Mouse (Mus musculus): ENCODE results near the gene Reln.

Gene Reln

DNA sequence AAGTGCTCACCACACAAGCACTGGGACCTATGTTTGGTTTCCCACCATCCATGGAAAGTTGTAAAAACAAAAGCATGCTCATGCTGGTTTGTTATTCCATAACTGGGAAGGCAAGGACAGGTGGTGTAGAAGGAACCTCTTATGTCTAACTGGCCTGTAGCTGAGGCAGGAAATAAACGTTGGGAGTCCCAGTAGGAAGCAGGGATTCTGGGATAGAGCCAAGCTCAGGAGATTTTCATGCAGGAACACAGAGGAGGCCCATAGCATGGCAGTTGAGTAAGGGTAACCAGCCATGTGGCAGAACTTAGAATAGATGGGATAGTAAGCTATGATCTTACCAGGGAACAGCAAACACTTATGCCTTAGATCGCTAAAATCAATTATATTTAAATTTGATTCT is 120.6 kb downstream of the Reln start:
- no peak for DNase-seq (ENCODE audit: low spot score)

DNA sequence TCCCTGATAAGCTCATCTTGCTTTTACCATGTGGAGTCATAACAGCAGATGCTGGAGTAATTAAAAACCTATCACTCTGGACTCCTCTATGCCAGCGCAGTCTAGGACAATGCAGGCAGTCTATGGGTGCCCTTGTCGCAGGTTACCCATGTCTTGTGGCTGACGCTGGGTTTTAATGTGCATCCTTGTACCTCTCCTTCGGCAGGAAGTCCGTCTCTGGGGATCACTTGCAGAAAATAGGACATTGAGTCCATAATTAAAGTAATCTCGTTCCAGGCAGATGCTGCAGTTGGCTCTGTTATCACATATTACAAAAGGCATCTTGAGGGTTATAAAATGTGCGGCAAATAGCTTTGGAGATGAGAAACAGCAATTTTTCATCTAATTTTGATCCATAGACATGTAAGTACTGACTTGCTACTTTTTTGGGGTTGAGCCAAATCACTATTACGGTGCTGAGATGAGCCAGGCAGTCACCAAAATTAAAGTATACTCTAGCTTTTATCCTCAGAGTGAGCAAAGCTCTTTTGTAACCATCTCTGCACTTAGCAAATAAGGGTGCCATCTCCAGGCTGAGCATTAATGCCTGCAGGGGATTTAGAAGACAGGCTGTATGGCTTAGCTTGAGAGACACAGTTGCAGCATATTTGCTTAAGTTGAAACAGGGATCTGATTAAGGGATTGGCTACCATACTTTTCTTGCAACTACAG is 136.0 kb downstream of the Reln start:
- no peak for DNase-seq (ENCODE audit: low spot score)

- DNase-seq (ENCODE audit: low spot score) = no peak
These were observed 146.6 kb downstream of the Reln start for GRCm38 (mm10) chr5:22197926-22198325.

- DNase-seq (ENCODE audit: low spot score) = no peak
These were observed 147.6 kb downstream of the Reln start for GRCm38 (mm10) chr5:22196891-22197290.

GRCm38 (mm10) chr5:22196476-22196875 is 148.0 kb downstream of the Reln start:
- DNase-seq (ENCODE audit: low spot score) = no peak

- no peak for DNase-seq (ENCODE audit: low spot score)
These were observed 149.1 kb downstream of the Reln start for GRCm38 (mm10) chr5:22195352-22195941.

GRCm38 (mm10) chr5:22191784-22192183 is 152.7 kb downstream of the Reln start:
- DNase-seq (ENCODE audit: low spot score) = no peak

- DNase-seq (ENCODE audit: low spot score) = no peak
These were observed 154.2 kb downstream of the Reln start for GRCm38 (mm10) chr5:22190333-22190732.

DNA sequence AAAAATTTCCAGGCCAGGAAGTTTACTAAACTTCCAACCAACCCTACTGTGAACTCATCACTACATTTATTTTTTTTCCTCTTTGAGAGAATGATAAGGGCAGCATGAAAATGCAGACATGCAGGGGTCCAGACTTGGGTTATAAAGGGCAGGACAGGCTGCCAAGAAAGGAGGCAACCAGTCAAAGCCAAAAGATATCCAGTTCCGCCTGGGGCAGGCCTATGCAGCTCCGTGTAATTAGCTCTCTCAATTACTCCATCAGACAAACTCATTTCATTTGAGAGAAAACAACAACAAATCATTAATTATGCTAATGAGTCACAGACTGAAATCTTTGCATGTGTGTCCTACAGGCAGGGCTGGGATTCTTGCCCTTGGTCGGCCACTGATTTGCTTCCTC is 156.9 kb downstream of the Reln start:
- no peak for DNase-seq (ENCODE audit: low spot score)

DNA sequence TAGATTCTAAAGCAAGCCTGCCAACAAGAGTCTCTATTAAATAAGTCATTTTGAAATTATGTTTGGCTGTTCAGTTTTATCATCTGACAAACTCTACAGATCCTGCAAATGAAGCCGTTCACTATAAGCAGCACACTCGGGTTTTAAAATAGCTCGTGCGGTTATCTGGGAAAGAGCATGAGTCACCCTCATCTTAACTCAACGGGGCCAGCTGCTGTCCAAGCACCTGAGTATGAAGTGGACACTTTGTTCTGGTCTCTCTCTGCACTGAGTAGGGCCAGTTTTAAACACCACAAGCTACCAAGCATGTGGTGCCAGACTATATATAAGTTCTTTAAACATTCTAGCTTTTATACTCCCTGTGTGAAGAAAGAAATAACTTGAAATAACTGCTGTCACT is 168.0 kb downstream of the Reln start:
- no peak for DNase-seq (ENCODE audit: low spot score)

DNA sequence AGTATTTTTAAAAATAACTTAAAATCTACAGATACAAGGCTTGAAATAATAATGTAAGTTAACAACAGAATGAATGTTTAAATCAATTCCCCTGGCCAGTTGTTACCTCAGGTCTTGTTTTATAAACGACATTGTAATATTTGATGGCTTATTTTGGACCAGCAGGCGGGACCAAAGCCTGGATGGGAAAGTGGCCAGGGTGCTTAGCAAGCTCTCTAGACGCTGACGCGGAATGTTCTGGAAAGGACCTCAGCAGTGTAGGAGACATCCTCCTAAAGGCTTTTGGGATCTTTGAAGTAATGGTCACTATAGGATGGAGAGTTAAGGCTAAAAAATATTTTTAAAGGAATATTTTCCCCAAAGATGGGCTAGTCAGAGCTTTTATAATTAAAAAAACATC is 173.2 kb downstream of the Reln start:
- DNase-seq (ENCODE audit: low spot score) = no peak

DNA sequence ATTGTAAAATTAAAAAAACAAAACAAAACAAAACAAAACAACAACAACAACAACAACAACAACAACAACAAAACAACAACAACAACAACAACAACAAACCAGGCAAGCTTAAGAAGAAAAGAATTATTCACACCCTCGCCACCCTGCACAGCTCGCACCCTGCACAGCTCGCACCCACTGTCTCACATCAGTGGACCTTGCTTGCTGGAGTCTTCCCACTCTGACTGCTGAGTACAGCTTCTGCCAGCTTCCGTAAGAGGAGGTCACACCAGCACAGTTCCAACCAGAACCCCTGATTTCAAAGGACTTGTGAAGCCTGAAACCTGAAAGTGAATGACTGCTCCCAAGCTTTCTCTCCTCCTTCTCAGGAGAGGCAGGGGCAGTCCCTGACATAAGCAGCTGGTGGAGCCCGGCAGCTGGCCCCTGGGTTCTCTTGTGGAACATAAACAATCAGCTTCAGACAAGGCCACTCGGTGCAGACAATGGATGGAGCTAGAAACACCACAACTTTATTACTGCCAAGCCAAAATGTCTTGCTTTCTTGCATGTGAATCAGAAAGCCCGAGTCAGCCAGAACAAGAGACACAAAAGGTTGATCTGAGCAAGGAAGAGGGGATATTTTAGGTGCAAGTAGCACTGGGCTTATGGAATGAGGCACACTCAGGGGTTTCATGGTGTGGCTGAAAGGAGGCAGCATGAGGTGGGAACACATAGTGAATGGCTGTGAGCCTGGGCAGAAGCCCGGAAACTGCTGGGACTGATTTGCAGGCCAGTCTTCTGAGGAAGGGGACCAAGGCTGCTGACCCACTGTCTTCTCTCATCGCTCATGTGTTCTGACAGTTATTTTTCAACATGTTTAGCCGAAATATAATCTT is 180.2 kb downstream of the Reln start:
- no peak for DNase-seq (ENCODE audit: low spot score)

DNA sequence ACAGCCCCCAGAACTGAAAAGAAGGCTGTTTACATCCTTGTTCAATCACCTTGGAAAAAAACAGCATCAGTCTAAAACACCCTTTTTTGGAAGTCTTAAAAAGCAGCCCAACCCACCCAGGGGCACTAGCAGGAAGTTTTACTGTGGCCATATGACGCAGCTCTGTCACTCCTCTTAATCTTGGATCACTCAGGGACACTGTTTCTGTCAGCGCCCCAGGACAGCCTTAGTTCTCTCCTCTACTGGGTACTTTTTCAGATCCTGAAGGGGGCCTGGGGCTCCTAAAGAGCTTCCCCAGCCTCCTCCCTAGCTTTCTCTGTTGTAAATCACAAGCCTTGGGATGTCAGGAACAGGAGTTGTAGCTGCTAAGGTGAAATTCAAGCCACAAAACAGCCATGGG is 183.6 kb downstream of the Reln start:
- no peak for DNase-seq (ENCODE audit: low spot score)

DNA sequence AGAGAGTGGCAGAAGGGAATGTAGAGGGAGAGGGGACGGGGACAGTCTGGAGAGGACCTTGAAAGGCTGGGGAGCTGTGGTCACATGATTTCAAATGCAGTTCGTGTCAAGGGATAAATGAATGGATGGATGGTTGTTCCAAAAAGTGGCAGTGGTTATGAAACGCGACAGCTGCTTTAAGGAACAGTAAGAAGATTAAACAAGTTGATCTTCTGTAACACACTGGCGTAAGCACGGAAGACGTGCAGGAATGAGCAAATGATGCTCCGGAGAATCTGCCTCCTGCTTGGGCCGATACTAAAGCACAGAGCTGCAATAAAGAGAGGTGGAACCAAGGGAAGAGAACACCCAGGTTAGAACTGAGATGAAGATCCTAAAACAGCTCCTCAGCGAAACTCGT is 185.7 kb downstream of the Reln start:
- no peak for DNase-seq (ENCODE audit: low spot score)

DNA sequence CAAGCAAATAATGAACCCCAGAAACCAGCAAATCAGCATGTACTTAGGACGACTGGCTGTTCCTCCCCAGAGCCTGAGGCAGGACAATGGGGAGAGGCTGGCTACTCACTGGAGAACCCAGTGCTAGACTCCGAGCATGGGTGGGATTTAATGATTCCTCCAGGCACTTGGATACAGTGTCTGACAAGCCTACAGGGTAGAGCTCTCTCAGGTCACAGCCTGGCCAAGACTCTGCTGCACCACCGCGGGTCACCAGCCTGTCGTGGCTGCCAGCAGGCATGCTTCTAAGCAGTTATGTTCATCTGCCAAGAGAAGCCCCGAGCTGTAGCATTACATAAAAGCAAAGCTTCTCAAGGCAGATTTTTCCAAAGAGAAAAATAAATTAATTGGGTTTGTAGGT is 190.9 kb downstream of the Reln start:
- DNase-seq (ENCODE audit: low spot score) = no peak

DNA sequence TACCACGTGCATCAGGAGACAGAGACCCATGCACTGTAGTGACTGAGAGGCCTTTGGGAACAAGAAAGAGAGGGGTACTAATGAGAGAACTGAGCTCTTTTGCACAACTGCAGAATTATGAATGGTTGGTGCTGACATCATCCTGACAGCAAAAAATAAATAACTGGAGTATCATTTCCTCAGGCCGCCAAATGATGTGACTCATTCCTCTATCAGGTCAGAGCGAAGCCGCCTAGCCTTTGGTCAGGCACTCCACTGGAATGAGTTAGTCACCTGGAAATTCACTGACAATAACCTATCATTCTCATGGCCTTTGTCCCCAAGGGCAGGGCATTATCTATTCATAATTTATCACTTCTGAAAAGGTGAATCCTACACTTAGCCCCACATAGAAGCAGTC is 202.7 kb downstream of the Reln start:
- DNase-seq (ENCODE audit: low spot score) = no peak

- DNase-seq (ENCODE audit: low spot score) = no peak
These were observed 205.5 kb downstream of the Reln start for GRCm38 (mm10) chr5:22139015-22139414.

DNA sequence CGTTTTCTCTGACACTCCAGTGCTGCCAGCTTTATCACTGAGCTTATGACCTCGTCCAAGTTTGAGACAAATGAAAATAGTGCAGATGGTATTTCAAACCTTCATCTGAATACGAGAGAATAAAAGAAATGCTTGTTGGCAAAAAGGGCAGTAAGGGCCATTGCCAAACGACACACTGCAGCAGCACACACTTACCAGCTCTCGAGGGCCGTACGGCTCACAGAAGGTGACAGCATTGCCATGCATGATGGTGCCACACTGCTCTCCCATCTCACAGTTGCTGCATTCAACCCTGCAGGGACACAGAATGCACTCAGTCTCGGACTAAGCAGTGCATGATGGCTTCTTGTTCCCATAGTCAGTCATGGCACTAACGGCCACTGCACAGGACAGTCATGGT is 210.1 kb downstream of the Reln start:
- no peak for DNase-seq (ENCODE audit: low spot score)

DNA sequence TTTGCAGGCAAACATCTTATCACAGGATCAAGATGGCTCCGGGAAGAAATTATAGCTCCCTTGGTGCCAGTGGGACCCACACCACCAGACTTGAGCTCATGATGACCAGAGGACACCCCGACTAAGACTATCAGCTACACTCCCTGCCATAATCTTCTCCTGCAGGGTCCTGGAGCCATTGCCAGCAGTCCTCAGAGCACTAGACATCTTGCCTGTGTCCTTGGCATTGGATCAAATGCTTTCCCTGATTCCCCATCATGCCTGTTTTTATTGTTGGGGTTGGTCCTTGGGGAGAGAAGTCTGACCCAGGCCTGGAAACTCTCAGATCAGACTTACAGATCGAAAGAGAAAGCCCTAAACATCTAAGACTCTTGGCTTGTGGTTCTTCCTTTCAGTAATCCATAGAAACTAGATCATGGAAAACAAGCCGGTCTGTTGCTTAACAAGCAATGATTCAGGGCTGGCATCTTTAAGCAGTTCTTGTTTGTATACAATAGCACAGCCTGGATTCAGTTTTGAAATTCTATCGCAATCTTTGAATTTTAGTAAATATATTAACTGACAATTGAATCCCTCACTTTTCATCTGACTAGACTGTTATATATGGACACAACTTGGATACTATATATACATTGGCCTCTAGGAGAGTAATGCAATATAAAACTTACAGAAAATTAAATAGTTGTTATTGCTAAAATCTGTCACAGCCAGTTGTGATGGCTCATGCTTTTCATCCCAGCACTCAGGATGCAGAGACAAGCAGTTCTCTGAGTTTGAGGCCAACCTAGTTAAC is 212.6 kb downstream of the Reln start:
- no peak for DNase-seq (ENCODE audit: low spot score)

- no peak for DNase-seq (ENCODE audit: low spot score)
These were observed 216.9 kb downstream of the Reln start for GRCm38 (mm10) chr5:22127583-22127982.

GRCm38 (mm10) chr5:22119296-22119695 is 225.2 kb downstream of the Reln start:
- no peak for DNase-seq (ENCODE audit: low spot score)

DNA sequence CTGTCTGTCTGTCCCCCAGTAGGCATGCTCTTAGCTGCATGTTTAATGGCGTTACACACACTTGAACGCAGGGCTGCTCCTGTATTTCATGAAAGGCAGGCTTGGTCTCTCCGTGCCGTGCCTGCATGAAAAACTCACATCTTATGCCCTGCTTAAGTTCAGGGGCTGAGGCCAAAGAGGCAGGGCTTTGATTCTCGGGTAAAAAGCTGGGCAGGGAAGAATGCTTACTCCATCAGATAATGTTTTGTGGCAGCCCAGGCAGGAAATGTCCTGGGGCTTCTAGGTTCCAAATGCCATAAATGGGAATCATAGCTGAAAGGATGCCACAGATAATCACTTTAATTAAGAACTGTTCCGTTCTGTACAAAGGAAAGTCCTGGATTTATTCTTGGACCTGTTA is 226.0 kb downstream of the Reln start:
- DNase-seq (ENCODE audit: low spot score) = no peak

Measured in spleen, adult 12 weeks (tissue).